Mouse (Mus musculus): Measurements from ENCODE around the gene Fblim1. TPM values are rescaled to one million over a fixed set of nuclear protein-coding genes. Genes with fewer than 3 reads are reported as not detected.
A peak's percentile ranks its signal among the peaks of the same experiment; 100 is the strongest.

Gene Fblim1
- polyA plus RNA-seq (2015; fragmentation: Nextera tagmentation; extraction: Ambion mirVana): 1.7 and 1.9 TPM in 2 replicates

DNA sequence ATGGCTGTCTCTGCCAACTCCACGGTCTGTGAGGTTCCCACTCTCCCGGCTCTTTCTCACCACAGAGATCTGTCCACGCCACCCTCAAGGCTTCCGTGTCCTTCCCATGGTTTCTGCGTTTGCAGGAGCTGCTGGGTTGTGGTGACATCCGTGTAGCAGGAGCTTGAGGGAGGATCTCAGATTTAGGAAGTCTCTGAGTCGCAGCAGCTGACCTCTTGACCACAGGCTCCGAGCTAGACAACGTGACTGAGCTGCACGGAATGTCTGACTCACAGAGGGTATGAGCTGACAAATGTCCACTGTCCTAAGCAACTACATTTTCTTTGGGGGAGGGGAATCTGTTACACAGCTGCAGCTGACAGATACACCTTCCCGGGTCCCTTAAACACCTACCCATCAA lies at the start of gene Fblim1:
Gene Fblim1 (minus strand): TSS at position 236 of the 400 bp plus-strand sequence.
- Histone ChIP-seq H3K4me3 (replicated peaks) (no peak within 1 kb of the TSS), H3K9me3 (replicated peaks) (no peaks in the 10 kb centered on the region), H3K4me2 (no peak within 1 kb of the TSS), H3K27me3 (peaks cover 24% of the 10 kb centered on the region), H3K27ac (replicated peaks) (no peak within 1 kb of the TSS), H3K36me3 (replicated peaks) (no peaks in the 10 kb centered on the region), H3K9ac (no peak within 1 kb of the TSS), H3K4me1 (replicated peaks) (no peaks in the 10 kb centered on the region)
- WGBS (ENCODE audit: insufficient replicate concordance): 57% methylated on average over 11 of the region's 11 CpGs
- ATAC-seq (ENCODE audit: insufficient read depth): 0 out of 2 replicates have a peak, but pooled peaks have one; percentile 18

GRCm38 (mm10) chr4:141654509-141654908 lies 48.6 kb upstream of the Fblim1 start:
- WGBS (ENCODE audit: insufficient replicate concordance): 85% methylated on average over 6 of the region's 6 CpGs
- no peak for ATAC-seq (ENCODE audit: insufficient read depth)
- H3K27ac ChIP-seq (replicated peaks): no peak overlapping the region
- no peak overlapping the region for H3K9ac ChIP-seq
- H3K27me3 ChIP-seq: no peaks in the 10 kb centered on the region
- H3K4me3 ChIP-seq (replicated peaks): no peak overlapping the region
- H3K4me1 ChIP-seq (replicated peaks): peaks cover 35% of the 10 kb centered on the region
- H3K36me3 ChIP-seq (replicated peaks): 0 out of 2 replicates have a peak, but pooled peaks cover 5% of the 10 kb centered on the region
- H3K4me2 ChIP-seq: no peak overlapping the region
- H3K9me3 ChIP-seq (replicated peaks): no peaks in the 10 kb centered on the region

GRCm38 (mm10) chr4:141653813-141654212 lies 47.9 kb upstream of the Fblim1 start:
- Histone ChIP-seq H3K9me3 (replicated peaks) (no peaks in the 10 kb centered on the region), H3K27ac (replicated peaks) (no peak overlapping the region)
- WGBS (ENCODE audit: insufficient replicate concordance): 83% methylated on average over 13 of the region's 13 CpGs

GRCm38 (mm10) chr4:141653044-141653443 lies 47.1 kb upstream of the Fblim1 start:
- no peak overlapping the region for H3K9ac ChIP-seq
- peaks cover 30% of the 10 kb centered on the region for H3K4me1 ChIP-seq (replicated peaks)
- H3K36me3 ChIP-seq (replicated peaks): 0 out of 2 replicates have a peak, but pooled peaks cover 8% of the 10 kb centered on the region
- H3K9me3 ChIP-seq (replicated peaks): no peaks in the 10 kb centered on the region
- no peak overlapping the region for H3K4me2 ChIP-seq
- ATAC-seq (ENCODE audit: insufficient read depth): no peak
- no peaks in the 10 kb centered on the region for H3K27me3 ChIP-seq
- WGBS (ENCODE audit: insufficient replicate concordance): 56% methylated on average over 8 of the region's 8 CpGs
- no peak overlapping the region for H3K27ac ChIP-seq (replicated peaks)
- H3K4me3 ChIP-seq (replicated peaks): no peak overlapping the region

More at GRCm38 (mm10) chr4:141653813-141654212, 47.9 kb upstream of the Fblim1 start:
- Histone ChIP-seq H3K27me3 (no peaks in the 10 kb centered on the region), H3K9ac (no peak overlapping the region), H3K4me3 (replicated peaks) (no peak overlapping the region), H3K36me3 (replicated peaks) (0 out of 2 replicates have a peak, but pooled peaks cover 8% of the 10 kb centered on the region), H3K4me2 (no peak overlapping the region), H3K4me1 (replicated peaks) (peaks cover 35% of the 10 kb centered on the region)
- ATAC-seq (ENCODE audit: insufficient read depth): no peak

- H3K4me2 ChIP-seq: no peak overlapping the region
- H3K36me3 ChIP-seq (replicated peaks): 0 out of 2 replicates have a peak, but pooled peaks cover 8% of the 10 kb centered on the region
- H3K4me3 ChIP-seq (replicated peaks): no peak overlapping the region
- H3K9me3 ChIP-seq (replicated peaks): no peaks in the 10 kb centered on the region
- ATAC-seq (ENCODE audit: insufficient read depth): no peak
- 78% methylated on average over 10 of the region's 10 CpGs for WGBS (ENCODE audit: insufficient replicate concordance)
- no peaks in the 10 kb centered on the region for H3K27me3 ChIP-seq
- H3K27ac ChIP-seq (replicated peaks): no peak overlapping the region
- H3K9ac ChIP-seq: no peak overlapping the region
- H3K4me1 ChIP-seq (replicated peaks): peaks cover 24% of the 10 kb centered on the region
Observed at GRCm38 (mm10) chr4:141651944-141652343, 46.0 kb upstream of the Fblim1 start.

GRCm38 (mm10) chr4:141651286-141651685 lies 45.4 kb upstream of the Fblim1 start:
- H3K9ac ChIP-seq: no peak overlapping the region
- peaks cover 18% of the 10 kb centered on the region for H3K4me1 ChIP-seq (replicated peaks)
- no peak overlapping the region for H3K27ac ChIP-seq (replicated peaks)
- H3K36me3 ChIP-seq (replicated peaks): 0 out of 2 replicates have a peak, but pooled peaks cover 8% of the 10 kb centered on the region
- 80% methylated on average over 6 of the region's 6 CpGs for WGBS (ENCODE audit: insufficient replicate concordance)
- no peaks in the 10 kb centered on the region for H3K9me3 ChIP-seq (replicated peaks)
- no peaks in the 10 kb centered on the region for H3K27me3 ChIP-seq
- no peak for ATAC-seq (ENCODE audit: insufficient read depth)
- no peak overlapping the region for H3K4me2 ChIP-seq
- H3K4me3 ChIP-seq (replicated peaks): no peak overlapping the region

DNA sequence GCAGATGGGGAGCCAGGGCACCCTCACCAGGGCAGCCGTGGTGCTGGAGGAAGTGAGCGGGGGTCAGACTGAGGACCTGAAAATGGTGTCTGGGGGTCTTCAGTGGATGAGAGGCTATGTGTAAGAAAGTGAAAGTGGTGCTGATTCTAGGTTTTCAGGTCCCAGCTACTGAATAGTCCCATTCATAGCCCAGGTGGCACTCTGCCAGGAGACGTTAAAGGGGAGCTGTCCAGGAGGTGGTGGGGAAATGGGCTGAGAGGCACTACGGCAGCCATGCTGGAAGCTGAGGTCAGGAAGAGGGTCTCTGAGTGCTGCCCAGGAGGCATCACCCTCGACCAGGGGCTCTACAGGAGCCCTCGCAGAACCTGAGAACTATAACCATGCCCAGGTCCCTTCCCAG lies 43.3 kb upstream of the Fblim1 start:
- H3K27me3 ChIP-seq: no peaks in the 10 kb centered on the region
- H3K9me3 ChIP-seq (replicated peaks): no peaks in the 10 kb centered on the region
- peaks cover 11% of the 10 kb centered on the region for H3K4me1 ChIP-seq (replicated peaks)
- WGBS (ENCODE audit: insufficient replicate concordance): 69% methylated on average over 6 of the region's 6 CpGs
- H3K4me3 ChIP-seq (replicated peaks): no peak overlapping the region
- no peak overlapping the region for H3K4me2 ChIP-seq
- H3K27ac ChIP-seq (replicated peaks): no peak overlapping the region
- no peak for ATAC-seq (ENCODE audit: insufficient read depth)
- 0 out of 2 replicates have a peak, but pooled peaks cover 8% of the 10 kb centered on the region for H3K36me3 ChIP-seq (replicated peaks)
- H3K9ac ChIP-seq: no peak overlapping the region

DNA sequence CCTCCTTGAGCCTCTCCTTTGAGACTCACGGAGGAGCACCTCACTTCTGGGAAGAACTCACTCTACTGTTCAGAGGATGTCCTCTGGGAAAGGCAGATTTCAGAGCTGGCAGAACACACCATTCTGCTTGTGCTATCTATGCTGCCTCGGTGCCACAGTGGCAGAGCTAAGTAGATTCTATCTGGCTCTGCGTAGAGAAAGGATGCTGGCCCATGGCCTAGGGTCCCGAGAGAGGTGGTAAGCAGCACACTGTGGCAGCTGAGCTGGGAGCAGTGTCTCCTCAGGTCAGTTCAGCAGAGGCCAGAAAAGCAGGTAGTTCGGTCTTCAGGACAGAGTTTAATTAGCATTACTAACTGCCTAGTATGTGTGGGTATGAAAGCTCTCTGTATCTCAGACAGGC lies 42.4 kb upstream of the Fblim1 start:
- Histone ChIP-seq H3K4me2 (no peak overlapping the region), H3K36me3 (replicated peaks) (0 out of 2 replicates have a peak, but pooled peaks cover 3% of the 10 kb centered on the region), H3K27me3 (no peaks in the 10 kb centered on the region), H3K27ac (replicated peaks) (no peak overlapping the region), H3K4me3 (replicated peaks) (no peak overlapping the region), H3K4me1 (replicated peaks) (peaks cover 15% of the 10 kb centered on the region), H3K9ac (no peak overlapping the region), H3K9me3 (replicated peaks) (no peaks in the 10 kb centered on the region)
- WGBS (ENCODE audit: insufficient replicate concordance): 75% methylated on average over 5 of the region's 5 CpGs
- no peak for ATAC-seq (ENCODE audit: insufficient read depth)

DNA sequence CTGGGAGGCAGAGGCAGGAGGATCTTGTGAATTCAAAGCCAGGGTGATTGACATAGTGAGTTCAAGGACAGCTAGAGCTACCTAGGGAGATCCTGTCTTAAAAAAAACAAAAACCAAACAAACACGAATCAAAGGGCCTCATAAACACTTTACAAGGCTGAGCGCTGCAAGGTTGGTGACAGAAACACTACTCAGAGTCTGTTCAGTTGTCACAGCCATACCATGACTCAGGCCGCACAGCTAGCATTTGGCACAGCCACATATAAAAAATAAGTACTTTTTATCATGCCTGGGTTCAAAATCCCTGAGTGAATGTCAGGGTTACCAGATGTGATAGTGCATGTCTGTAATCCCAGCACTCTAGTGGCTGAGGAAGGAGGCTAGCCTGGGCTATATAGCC lies 41.3 kb upstream of the Fblim1 start:
- 76% methylated on average over 3 of the region's 3 CpGs for WGBS (ENCODE audit: insufficient replicate concordance)
- no peak for ATAC-seq (ENCODE audit: insufficient read depth)
- Histone ChIP-seq H3K4me1 (replicated peaks) (peaks cover 10% of the 10 kb centered on the region), H3K9me3 (replicated peaks) (no peaks in the 10 kb centered on the region), H3K4me2 (no peak overlapping the region), H3K4me3 (replicated peaks) (no peak overlapping the region), H3K36me3 (replicated peaks) (0 out of 2 replicates have a peak, but pooled peaks cover 3% of the 10 kb centered on the region), H3K27me3 (no peaks in the 10 kb centered on the region), H3K27ac (replicated peaks) (no peak overlapping the region), H3K9ac (no peak overlapping the region)

DNA sequence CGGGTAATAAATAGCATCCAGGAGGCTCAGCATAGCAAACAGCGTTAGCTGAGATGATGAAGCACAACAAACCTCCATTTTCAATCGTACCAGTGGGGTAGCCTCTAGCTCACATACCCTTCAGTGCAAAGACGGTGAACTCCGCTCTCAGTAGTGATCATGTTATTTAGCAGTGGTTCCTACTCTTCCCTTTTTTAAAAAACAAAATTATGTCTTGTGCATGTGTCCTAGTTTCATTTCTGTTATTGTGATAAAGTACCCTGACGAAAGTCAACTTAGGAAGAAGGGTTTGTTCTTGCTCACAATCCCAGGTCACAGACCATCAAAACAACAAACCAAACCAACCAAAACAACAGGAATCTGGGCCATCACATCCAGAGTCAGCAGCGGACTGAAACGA lies 40.1 kb upstream of the Fblim1 start:
- H3K4me2 ChIP-seq: no peak overlapping the region
- peaks cover 6% of the 10 kb centered on the region; the same call in 1 of the 2 replicates for H3K4me1 ChIP-seq (replicated peaks)
- no peaks in the 10 kb centered on the region for H3K27me3 ChIP-seq
- H3K27ac ChIP-seq (replicated peaks): no peak overlapping the region
- ATAC-seq (ENCODE audit: insufficient read depth): no peak
- peaks cover 10% of the 10 kb centered on the region; the same call in 1 of the 2 replicates for H3K36me3 ChIP-seq (replicated peaks)
- 81% methylated on average over 8 of the region's 8 CpGs for WGBS (ENCODE audit: insufficient replicate concordance)
- H3K9ac ChIP-seq: no peak overlapping the region
- H3K9me3 ChIP-seq (replicated peaks): no peaks in the 10 kb centered on the region
- H3K4me3 ChIP-seq (replicated peaks): no peak overlapping the region

DNA sequence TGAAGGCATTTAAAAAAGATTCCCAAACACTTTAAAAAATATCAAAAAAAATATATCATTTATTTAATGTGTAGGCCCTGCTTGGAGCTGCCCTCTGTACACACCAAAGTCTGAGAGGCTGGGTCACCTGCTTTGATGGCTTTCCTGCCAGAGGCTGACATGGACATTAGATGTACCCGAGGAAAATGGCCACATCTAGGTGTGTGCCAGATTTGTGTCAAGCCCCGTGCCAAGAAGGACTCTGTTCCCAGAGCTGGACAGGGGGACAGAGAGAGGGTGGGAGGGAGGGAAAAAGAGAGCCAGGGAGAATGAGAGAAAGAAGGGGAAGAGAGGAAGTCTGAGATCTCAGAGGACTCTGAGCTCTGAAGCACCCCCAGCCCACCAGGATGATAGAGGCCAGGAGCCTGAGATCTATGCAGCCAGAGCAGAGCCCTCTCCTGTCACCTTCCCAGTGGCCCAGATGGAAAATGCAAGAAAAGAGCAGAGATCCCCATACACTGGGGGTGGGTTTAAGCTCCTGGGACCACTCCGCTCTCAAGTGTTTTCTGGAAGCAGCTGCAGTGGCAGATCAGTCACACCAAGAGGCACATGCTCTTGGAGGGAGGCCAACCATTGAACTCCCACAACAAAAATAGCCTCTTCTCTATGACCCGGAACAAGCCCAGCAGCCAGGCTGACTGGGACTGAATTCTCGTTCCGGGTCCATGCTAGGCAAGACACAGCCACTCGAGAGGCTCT lies 37.4 kb upstream of the Fblim1 start:
- H3K9ac ChIP-seq: no peak overlapping the region
- no peaks in the 10 kb centered on the region for H3K27me3 ChIP-seq
- no peak overlapping the region for H3K4me2 ChIP-seq
- no peak overlapping the region for H3K27ac ChIP-seq (replicated peaks)
- 60% methylated on average over 7 of the region's 7 CpGs for WGBS (ENCODE audit: insufficient replicate concordance)
- H3K9me3 ChIP-seq (replicated peaks): no peaks in the 10 kb centered on the region
- ATAC-seq (ENCODE audit: insufficient read depth): no peak
- H3K36me3 ChIP-seq (replicated peaks): peaks cover 14% of the 10 kb centered on the region
- no peak overlapping the region for H3K4me3 ChIP-seq (replicated peaks)
- peaks cover 6% of the 10 kb centered on the region; the same call in 1 of the 2 replicates for H3K4me1 ChIP-seq (replicated peaks)

Measured in liver, embryonic 15.5 days (tissue).